In genomic region chr10:95691347-95691746, GRCm38 (mm10) we compare ENCODE assay signal across 29 mouse cellular contexts. TPM values are rescaled to one million over a fixed set of nuclear protein-coding genes. Genes with fewer than 3 reads are reported as not detected.
"Had no signal": no experiment of that assay in that cellular context is flagged by ENCODE, and none has a peak within 500 bp of the region (broad histone marks: within the 10 kb centered on the region; RNA-seq: fewer than 3 reads in every experiment).

No protein-coding gene starts in this region.

- H3K9me3 ChIP-seq: heart, embryonic 13.5 days; heart, embryonic 15.5 days; hindbrain, embryonic 13.5 days; hindbrain, embryonic 15.5 days; kidney, embryonic 15.5 days; limb, embryonic 13.5 days; limb, embryonic 15.5 days had no signal

- H3K4me3 ChIP-seq: heart, adult 2 months; heart, embryonic 13.5 days; heart, embryonic 15.5 days; hindbrain, embryonic 13.5 days; hindbrain, embryonic 15.5 days; kidney, embryonic 15.5 days; limb, embryonic 13.5 days; limb, embryonic 15.5 days had no signal

- H3K36me3 ChIP-seq: heart, embryonic 13.5 days; heart, embryonic 15.5 days; hindbrain, embryonic 13.5 days; hindbrain, embryonic 15.5 days; kidney, embryonic 15.5 days; limb, embryonic 13.5 days; limb, embryonic 15.5 days had no signal

- H3K27me3 ChIP-seq: heart, embryonic 13.5 days; heart, embryonic 15.5 days; hindbrain, embryonic 13.5 days; hindbrain, embryonic 15.5 days; kidney, embryonic 15.5 days; limb, embryonic 13.5 days; limb, embryonic 15.5 days had no signal

- DNase-seq: forebrain, postnatal 0 days; gastrocnemius, postnatal 14 days; gastrocnemius, postnatal 36 days; heart, adult 2 months; heart, postnatal 14 days; heart, postnatal 36 days; kidney, adult 8-10 months; kidney, postnatal 14 days; layer of hippocampus, adult 9-11 months; layer of hippocampus, postnatal 36 days; left cerebral cortex, postnatal 4 days had no signal

- H3K4me2 ChIP-seq: heart, embryonic 11.5 days; heart, embryonic 13.5 days; heart, embryonic 15.5 days; hindbrain, embryonic 13.5 days; hindbrain, embryonic 15.5 days; kidney, embryonic 15.5 days; limb, embryonic 13.5 days; limb, embryonic 15.5 days; liver, embryonic 11.5 days had no signal

- H3K27ac ChIP-seq: heart, adult 2 months; heart, embryonic 13.5 days; heart, embryonic 15.5 days; hindbrain, embryonic 13.5 days; hindbrain, embryonic 15.5 days; hindbrain, postnatal 0 days; kidney, embryonic 15.5 days; limb, embryonic 13.5 days; limb, embryonic 15.5 days; liver, embryonic 14.5 days had no signal

- ATAC-seq: forebrain, postnatal 0 days; hindbrain, postnatal 0 days had no signal

- H3K9ac ChIP-seq: forebrain, postnatal 0 days; heart, embryonic 13.5 days; heart, embryonic 15.5 days; hindbrain, embryonic 13.5 days; hindbrain, embryonic 15.5 days; kidney, embryonic 15.5 days; limb, embryonic 13.5 days; limb, embryonic 15.5 days; liver, embryonic 14.5 days had no signal

RNA-seq across cellular contexts. Expression of gene Anapc15-ps, which starts 18.1 kb away (rescaled TPM):
- polyA plus RNA-seq: forebrain, postnatal 0 days; gonadal fat pad, adult 2 months; heart, adult 2 months; heart, embryonic 11.5 days; heart, embryonic 13.5 days; heart, embryonic 15.5 days; heart, postnatal 0 days; hindbrain, embryonic 11.5 days; hindbrain, embryonic 13.5 days; hindbrain, embryonic 15.5 days; hindbrain, postnatal 0 days; intestine, embryonic 14.5 days; large intestine, adult 2 months; limb, embryonic 11.5 days; limb, embryonic 15.5 days; liver, embryonic 11.5 days; liver, embryonic 14.5 days; liver, embryonic 16.5 days had no signal
